Mouse (Mus musculus): ENCODE data around the gene Neo1. TPM values are rescaled to one million over a fixed set of nuclear protein-coding genes. Genes with fewer than 3 reads are reported as not detected.

Gene Neo1
- polyA plus RNA-seq, 1 experiment: 17.5 TPM

DNA sequence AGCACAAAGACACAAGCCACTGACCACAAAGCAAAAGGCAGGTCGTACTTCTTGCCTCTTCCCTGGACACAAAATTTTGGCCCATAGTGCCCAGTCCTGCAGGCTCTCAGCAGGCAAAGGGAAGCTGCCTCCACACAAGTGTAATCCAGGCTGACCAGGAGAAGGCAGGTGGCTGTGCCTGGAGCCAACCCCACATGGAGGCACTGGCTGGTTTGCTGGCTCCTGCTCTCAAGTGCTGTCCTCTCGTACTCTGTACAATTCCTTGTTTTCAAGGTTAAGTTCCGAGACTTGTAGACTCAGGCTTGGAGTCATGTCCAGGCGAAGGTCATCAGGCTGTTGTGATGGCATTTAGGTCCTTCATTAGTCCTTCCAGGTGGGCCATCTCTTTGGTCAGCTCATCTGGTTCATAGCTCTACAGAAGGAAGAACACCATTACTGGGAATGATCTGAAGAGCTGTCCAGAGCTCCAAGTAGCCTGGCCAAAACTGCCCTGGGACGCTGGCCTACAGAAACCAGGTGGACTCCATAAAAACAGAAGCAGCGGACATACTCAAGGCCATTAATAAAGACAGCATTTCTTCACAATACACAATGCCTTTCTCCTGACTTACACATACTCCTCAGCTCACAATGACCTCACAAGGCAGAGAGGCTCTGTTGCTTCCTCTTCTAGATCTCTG, 159.2 kb downstream of the Neo1 start:
- TF ChIP-seq CTCF (IDR thresholded peaks at IDR 0.05; ENCODE audit: control insufficient read depth, insufficient read depth, insufficient replicate concordance, low read depth, low read length) (no peak), POLR2A (IDR thresholded peaks at IDR 0.05; ENCODE audit: control insufficient read depth, low read depth, low read length) (no peak)
- no peak overlapping the region for H3K4me3 ChIP-seq (ENCODE audit: control insufficient read depth, low read depth, low read length)
- H3K36me3 ChIP-seq (ENCODE audit: control insufficient read depth, insufficient read depth, low read length): no peaks in the 10 kb centered on the region
- H3K4me1 ChIP-seq (ENCODE audit: control insufficient read depth, insufficient read depth, low read length): no peaks in the 10 kb centered on the region
- no peak overlapping the region for H3K27ac ChIP-seq (ENCODE audit: control insufficient read depth, insufficient read depth, low read depth, low read length)
- no peaks in the 10 kb centered on the region for H3K27me3 ChIP-seq (ENCODE audit: control insufficient read depth, insufficient read depth, low read length)

DNA sequence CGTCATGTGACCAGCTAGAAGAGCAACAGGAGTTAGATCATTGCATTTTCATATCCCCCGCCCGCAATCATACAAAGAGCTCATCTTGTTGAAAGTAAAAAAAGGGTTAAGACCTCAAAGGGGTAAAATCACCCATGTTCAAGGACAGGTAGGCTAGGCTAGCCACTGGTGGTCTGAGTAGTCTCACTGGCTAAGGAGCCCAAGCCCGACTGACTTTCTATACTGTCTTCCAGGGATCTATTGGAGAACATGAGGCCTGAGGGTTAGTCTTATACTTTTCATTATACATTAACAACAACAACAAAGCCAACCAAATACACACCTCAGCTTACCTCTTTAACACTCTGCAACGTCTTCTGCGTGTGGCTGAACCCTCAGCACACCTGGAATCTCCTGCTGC, 160.8 kb downstream of the Neo1 start:
- no peaks in the 10 kb centered on the region for H3K4me1 ChIP-seq (ENCODE audit: control insufficient read depth, insufficient read depth, low read length)
- H3K4me3 ChIP-seq (ENCODE audit: control insufficient read depth, low read depth, low read length): no peak overlapping the region
- no peak overlapping the region for H3K27ac ChIP-seq (ENCODE audit: control insufficient read depth, insufficient read depth, low read depth, low read length)
- TF ChIP-seq POLR2A (IDR thresholded peaks at IDR 0.05; ENCODE audit: control insufficient read depth, low read depth, low read length): no peak
- no peak for TF ChIP-seq CTCF (IDR thresholded peaks at IDR 0.05; ENCODE audit: control insufficient read depth, insufficient read depth, insufficient replicate concordance, low read depth, low read length)
- no peaks in the 10 kb centered on the region for H3K36me3 ChIP-seq (ENCODE audit: control insufficient read depth, insufficient read depth, low read length)
- no peaks in the 10 kb centered on the region for H3K27me3 ChIP-seq (ENCODE audit: control insufficient read depth, insufficient read depth, low read length)

DNA sequence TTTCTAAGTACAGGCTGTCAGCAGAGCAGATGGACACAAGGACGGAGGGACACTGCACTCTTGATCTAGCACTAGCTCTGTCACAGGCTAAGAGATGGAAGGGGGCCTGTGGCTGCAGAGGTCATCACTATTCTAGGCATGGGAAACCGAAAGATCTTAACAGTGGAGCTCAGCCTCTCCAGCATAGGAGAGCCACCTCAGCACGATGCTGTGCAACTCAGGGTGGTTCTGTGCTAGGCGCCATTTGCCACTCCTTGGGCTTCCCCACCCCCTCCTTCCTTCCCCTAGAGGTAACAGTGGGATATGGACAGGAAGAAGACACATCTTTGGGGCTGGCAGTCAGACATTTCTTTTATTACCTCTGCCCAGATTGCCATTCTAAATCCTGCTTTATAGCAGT, 161.9 kb downstream of the Neo1 start:
- no peak for TF ChIP-seq CTCF (IDR thresholded peaks at IDR 0.05; ENCODE audit: control insufficient read depth, insufficient read depth, insufficient replicate concordance, low read depth, low read length)
- TF ChIP-seq POLR2A (IDR thresholded peaks at IDR 0.05; ENCODE audit: control insufficient read depth, low read depth, low read length): no peak
- Histone ChIP-seq H3K4me3 (ENCODE audit: control insufficient read depth, low read depth, low read length) (no peak overlapping the region), H3K36me3 (ENCODE audit: control insufficient read depth, insufficient read depth, low read length) (no peaks in the 10 kb centered on the region), H3K27ac (ENCODE audit: control insufficient read depth, insufficient read depth, low read depth, low read length) (no peak overlapping the region), H3K4me1 (ENCODE audit: control insufficient read depth, insufficient read depth, low read length) (no peaks in the 10 kb centered on the region), H3K27me3 (ENCODE audit: control insufficient read depth, insufficient read depth, low read length) (no peaks in the 10 kb centered on the region)

DNA sequence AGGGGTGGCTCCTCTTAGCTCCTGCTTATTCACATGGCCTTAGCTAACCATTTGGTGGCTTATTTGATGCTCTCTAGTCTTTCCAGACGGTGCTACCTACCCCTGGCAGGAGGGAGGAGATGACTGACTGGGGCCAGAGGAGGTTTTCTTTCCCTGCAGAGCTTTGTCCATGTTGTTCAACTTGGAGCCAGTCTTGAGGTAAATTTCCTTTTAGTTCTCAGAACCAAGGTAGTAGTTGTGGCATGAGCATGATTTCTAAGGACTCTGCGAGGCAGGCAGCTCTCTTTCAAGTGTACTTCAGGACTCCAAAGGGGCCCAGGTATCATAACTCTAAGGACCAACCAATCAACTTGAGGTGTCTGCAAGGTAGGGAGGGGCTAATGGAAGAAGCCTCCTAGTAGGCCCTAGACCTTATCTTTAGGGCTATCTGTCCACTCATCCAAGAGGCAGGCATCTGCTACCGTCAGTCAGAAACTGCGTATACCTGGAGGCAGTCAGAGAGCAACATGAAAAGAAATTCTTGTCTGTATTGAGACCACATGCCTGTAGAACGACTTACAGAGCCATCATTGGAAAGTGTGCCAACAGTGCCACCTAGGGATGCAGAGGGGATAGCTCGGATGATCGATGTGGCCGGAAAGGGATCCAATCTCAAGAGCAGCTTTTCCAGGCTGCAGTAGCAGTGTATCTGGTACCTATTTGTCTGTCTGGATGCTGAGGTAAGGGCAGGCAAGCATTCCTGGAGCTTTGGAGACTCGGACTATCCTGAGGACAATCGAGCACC, 162.5 kb downstream of the Neo1 start:
- H3K27ac ChIP-seq (ENCODE audit: control insufficient read depth, insufficient read depth, low read depth, low read length): no peak overlapping the region
- H3K4me1 ChIP-seq (ENCODE audit: control insufficient read depth, insufficient read depth, low read length): no peaks in the 10 kb centered on the region
- no peak for TF ChIP-seq POLR2A (IDR thresholded peaks at IDR 0.05; ENCODE audit: control insufficient read depth, low read depth, low read length)
- TF ChIP-seq CTCF (IDR thresholded peaks at IDR 0.05; ENCODE audit: control insufficient read depth, insufficient read depth, insufficient replicate concordance, low read depth, low read length): peak; percentile 59; the same call in 1 of the 2 replicates
- no peaks in the 10 kb centered on the region for H3K36me3 ChIP-seq (ENCODE audit: control insufficient read depth, insufficient read depth, low read length)
- no peaks in the 10 kb centered on the region for H3K27me3 ChIP-seq (ENCODE audit: control insufficient read depth, insufficient read depth, low read length)
- no peak overlapping the region for H3K4me3 ChIP-seq (ENCODE audit: control insufficient read depth, low read depth, low read length)

DNA sequence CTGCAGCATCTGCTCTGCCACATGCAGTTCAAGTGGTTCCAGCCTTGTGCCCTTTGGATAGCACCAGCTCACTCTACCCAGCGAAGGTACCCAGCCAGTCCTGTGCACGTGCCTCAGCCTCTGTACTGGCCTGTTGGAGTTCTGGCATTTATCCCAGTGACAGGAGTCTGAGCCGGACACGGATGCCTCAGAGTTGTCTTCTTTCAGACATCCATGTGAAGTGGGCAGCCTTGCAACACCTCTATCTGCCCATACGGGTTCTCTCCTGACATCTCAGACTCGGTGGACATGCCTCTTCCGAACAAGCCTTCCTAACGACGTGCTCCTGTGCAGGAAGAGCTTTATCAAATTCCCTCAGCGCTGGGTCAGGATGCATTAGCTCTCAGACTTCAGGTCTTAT, 165.1 kb downstream of the Neo1 start:
- H3K27ac ChIP-seq (ENCODE audit: control insufficient read depth, insufficient read depth, low read depth, low read length): no peak overlapping the region
- no peaks in the 10 kb centered on the region for H3K4me1 ChIP-seq (ENCODE audit: control insufficient read depth, insufficient read depth, low read length)
- no peak for TF ChIP-seq POLR2A (IDR thresholded peaks at IDR 0.05; ENCODE audit: control insufficient read depth, low read depth, low read length)
- no peak for TF ChIP-seq CTCF (IDR thresholded peaks at IDR 0.05; ENCODE audit: control insufficient read depth, insufficient read depth, insufficient replicate concordance, low read depth, low read length)
- H3K36me3 ChIP-seq (ENCODE audit: control insufficient read depth, insufficient read depth, low read length): no peaks in the 10 kb centered on the region
- H3K4me3 ChIP-seq (ENCODE audit: control insufficient read depth, low read depth, low read length): no peak overlapping the region
- no peaks in the 10 kb centered on the region for H3K27me3 ChIP-seq (ENCODE audit: control insufficient read depth, insufficient read depth, low read length)

DNA sequence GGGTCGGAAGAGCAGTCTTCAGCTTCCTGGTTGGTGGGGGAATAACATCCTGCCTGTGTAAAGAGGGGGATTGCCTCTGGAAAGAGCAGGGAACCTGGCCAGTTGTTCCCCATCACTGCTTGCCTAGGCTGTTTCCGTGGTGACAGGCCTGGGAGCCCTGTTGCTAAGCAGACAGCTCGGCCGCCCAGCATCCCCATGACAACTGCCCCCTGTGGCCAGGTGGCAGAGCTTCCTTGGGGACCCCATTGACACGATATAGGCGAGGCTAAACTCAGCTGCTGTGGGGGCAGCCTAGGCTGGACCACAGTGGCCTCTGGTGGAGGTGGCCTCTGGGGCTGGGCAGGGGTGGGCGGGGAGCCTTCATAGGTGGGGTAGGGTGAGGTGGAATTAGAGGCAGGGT, 172.4 kb downstream of the Neo1 start:
- H3K4me1 ChIP-seq (ENCODE audit: control insufficient read depth, insufficient read depth, low read length): peaks cover 18% of the 10 kb centered on the region
- H3K4me3 ChIP-seq (ENCODE audit: control insufficient read depth, low read depth, low read length): peak overlapping the region; percentile 17
- H3K27me3 ChIP-seq (ENCODE audit: control insufficient read depth, insufficient read depth, low read length): no peaks in the 10 kb centered on the region
- H3K36me3 ChIP-seq (ENCODE audit: control insufficient read depth, insufficient read depth, low read length): no peaks in the 10 kb centered on the region
- TF ChIP-seq CTCF (IDR thresholded peaks at IDR 0.05; ENCODE audit: control insufficient read depth, insufficient read depth, insufficient replicate concordance, low read depth, low read length) (no peak), POLR2A (IDR thresholded peaks at IDR 0.05; ENCODE audit: control insufficient read depth, low read depth, low read length) (no peak)
- H3K27ac ChIP-seq (ENCODE audit: control insufficient read depth, insufficient read depth, low read depth, low read length): no peak overlapping the region

DNA sequence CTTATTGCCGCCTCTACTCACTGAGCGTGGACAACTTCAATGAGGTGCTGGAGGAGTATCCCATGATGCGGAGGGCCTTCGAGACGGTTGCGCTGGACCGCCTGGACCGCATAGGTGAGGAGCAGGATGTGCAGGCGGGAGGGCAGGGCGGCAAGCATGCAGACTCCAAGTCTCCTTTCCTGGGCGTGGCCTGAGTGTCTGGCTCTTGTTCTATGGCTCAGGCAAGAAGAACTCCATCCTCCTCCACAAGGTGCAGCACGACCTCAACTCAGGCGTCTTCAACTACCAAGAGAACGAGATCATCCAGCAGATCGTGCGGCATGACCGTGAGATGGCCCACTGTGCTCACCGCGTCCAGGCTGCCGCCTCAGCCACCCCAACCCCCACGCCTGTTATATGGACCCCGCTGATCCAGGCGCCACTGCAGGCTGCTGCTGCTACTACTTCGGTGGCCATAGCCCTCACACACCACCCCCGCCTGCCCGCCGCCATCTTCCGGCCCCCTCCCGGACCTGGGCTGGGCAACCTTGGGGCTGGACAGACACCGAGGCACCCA, 177.1 kb downstream of the Neo1 start:
- Histone ChIP-seq H3K36me3 (ENCODE audit: control insufficient read depth, insufficient read depth, low read length) (no peaks in the 10 kb centered on the region), H3K27ac (ENCODE audit: control insufficient read depth, insufficient read depth, low read depth, low read length) (no peak overlapping the region), H3K4me1 (ENCODE audit: control insufficient read depth, insufficient read depth, low read length) (peaks cover 14% of the 10 kb centered on the region), H3K27me3 (ENCODE audit: control insufficient read depth, insufficient read depth, low read length) (no peaks in the 10 kb centered on the region), H3K4me3 (ENCODE audit: control insufficient read depth, low read depth, low read length) (peak overlapping the region; percentile 44)
- no peak for TF ChIP-seq CTCF (IDR thresholded peaks at IDR 0.05; ENCODE audit: control insufficient read depth, insufficient read depth, insufficient replicate concordance, low read depth, low read length)
- TF ChIP-seq POLR2A (IDR thresholded peaks at IDR 0.05; ENCODE audit: control insufficient read depth, low read depth, low read length): no peak
